Mouse (Mus musculus) E14TG2a.4 (cell line): ENCODE results near the gene Dll4.

Experiments
- CTCF ChIP-seq: conservative IDR thresholded peaks from 2 replicates; pipeline ENCODE4 v1.5.1; 2014; ENCODE audit warnings: low read length
- NANOG ChIP-seq: IDR thresholded peaks from 2 replicates; pipeline ENCODE4 v1.6.1; 2014; ENCODE audit warnings: borderline replicate concordance, low read length, mixed read lengths
- POU5F1 ChIP-seq: IDR thresholded peaks from 2 replicates; pipeline ENCODE4 v1.6.1; 2014; ENCODE audit warnings: low read length, borderline replicate concordance

DNA sequence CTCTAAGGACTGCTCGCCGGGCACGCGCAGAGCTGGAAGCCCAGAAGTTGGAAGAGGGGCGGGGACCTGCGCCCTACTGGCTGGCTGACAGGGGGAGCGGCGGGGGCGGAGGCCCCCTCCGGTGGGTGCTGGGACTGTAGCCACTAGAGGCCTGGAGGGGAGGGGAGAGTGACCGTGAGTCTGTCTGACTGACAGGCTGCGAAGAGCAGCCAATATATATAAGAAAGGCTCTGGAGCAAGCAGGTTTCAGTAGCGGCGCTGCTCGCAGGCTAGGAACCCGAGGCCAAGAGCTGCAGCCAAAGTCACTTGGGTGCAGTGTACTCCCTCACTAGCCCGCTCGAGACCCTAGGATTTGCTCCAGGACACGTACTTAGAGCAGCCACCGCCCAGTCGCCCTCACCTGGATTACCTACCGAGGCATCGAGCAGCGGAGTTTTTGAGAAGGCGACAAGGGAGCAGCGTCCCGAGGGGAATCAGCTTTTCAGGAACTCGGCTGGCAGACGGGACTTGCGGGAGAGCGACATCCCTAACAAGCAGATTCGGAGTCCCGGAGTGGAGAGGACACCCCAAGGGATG lies at the start of gene Dll4:
- TF ChIP-seq CTCF (no peak), POU5F1 (no peak), NANOG (no peak)
